Mouse (Mus musculus): ENCODE results near the gene Tnk1. TPM values are rescaled to one million over a fixed set of nuclear protein-coding genes. Genes with fewer than 3 reads are reported as not detected.

Tnk1 gene
- polyA plus RNA-seq, 1 experiment from 2014 or later: 0.23 TPM

GRCm38 (mm10) chr11:69804652-69804940, 53.9 kb downstream of the Tnk1 start:
- no peak overlapping the region for H3K27ac ChIP-seq (ENCODE audit: low read depth, low read length)
- peaks cover 28% of the 10 kb centered on the region for H3K4me1 ChIP-seq (ENCODE audit: control insufficient read depth, insufficient read depth, low read length)
- no peaks in the 10 kb centered on the region for H3K9me3 ChIP-seq (ENCODE audit: control insufficient read depth, low read length)
- peaks cover 53% of the 10 kb centered on the region for H3K27me3 ChIP-seq (ENCODE audit: control insufficient read depth, insufficient read depth, low read length)
- ATAC-seq (ENCODE audit: insufficient read depth, low FRiP score, low TSS enrichment) (no peak), DNase-seq (ENCODE audit: low spot score) (no peak)
- WGBS: 4% methylated on average over 12 of the region's 12 CpGs
- H3K4me3 ChIP-seq (ENCODE audit: low read depth, low read length): no peak overlapping the region; the same call in 1 of the 2 replicates
- H3K36me3 ChIP-seq (ENCODE audit: control insufficient read depth, insufficient read depth, low read length): no peaks in the 10 kb centered on the region
- H3K4me2 ChIP-seq (ENCODE audit: low read depth): peak overlapping the region; percentile 89
- no peak overlapping the region for H3K9ac ChIP-seq (ENCODE audit: low read length)

- Histone ChIP-seq H3K36me3 (ENCODE audit: control insufficient read depth, insufficient read depth, low read length) (no peaks in the 10 kb centered on the region), H3K9me3 (ENCODE audit: control insufficient read depth, low read length) (no peaks in the 10 kb centered on the region), H3K4me1 (ENCODE audit: control insufficient read depth, insufficient read depth, low read length) (peaks cover 30% of the 10 kb centered on the region), H3K27me3 (ENCODE audit: control insufficient read depth, insufficient read depth, low read length) (peaks cover 54% of the 10 kb centered on the region), H3K9ac (ENCODE audit: low read length) (peak overlapping the region; percentile 19), H3K27ac (ENCODE audit: low read depth, low read length) (no peak overlapping the region), H3K4me2 (ENCODE audit: low read depth) (peak overlapping the region; percentile 89), H3K4me3 (ENCODE audit: low read depth, low read length) (peak overlapping the region; percentile 32)
- ATAC-seq (ENCODE audit: insufficient read depth, low FRiP score, low TSS enrichment): no peak
- under 1% methylated on average over 60 of the region's 60 CpGs for WGBS
- DNase-seq (ENCODE audit: low spot score): peak; percentile 85
Observed at GRCm38 (mm10) chr11:69803786-69804651, 54.5 kb downstream of the Tnk1 start.

GRCm38 (mm10) chr11:69803328-69803727, 55.2 kb downstream of the Tnk1 start:
- Histone ChIP-seq H3K9me3 (ENCODE audit: control insufficient read depth, low read length) (no peaks in the 10 kb centered on the region), H3K4me1 (ENCODE audit: control insufficient read depth, insufficient read depth, low read length) (peaks cover 30% of the 10 kb centered on the region), H3K4me2 (ENCODE audit: low read depth) (peak overlapping the region; percentile 89), H3K9ac (ENCODE audit: low read length) (peak overlapping the region; percentile 19), H3K4me3 (ENCODE audit: low read depth, low read length) (peak overlapping the region; percentile 32), H3K27ac (ENCODE audit: low read depth, low read length) (no peak overlapping the region), H3K27me3 (ENCODE audit: control insufficient read depth, insufficient read depth, low read length) (peaks cover 55% of the 10 kb centered on the region), H3K36me3 (ENCODE audit: control insufficient read depth, insufficient read depth, low read length) (no peaks in the 10 kb centered on the region)
- 2% methylated on average over 12 of the region's 12 CpGs for WGBS
- no peak for DNase-seq (ENCODE audit: low spot score)
- ATAC-seq (ENCODE audit: insufficient read depth, low FRiP score, low TSS enrichment): no peak

- DNase-seq (ENCODE audit: low spot score) (peak; percentile 78), ATAC-seq (ENCODE audit: insufficient read depth, low FRiP score, low TSS enrichment) (no peak)
- H3K27ac ChIP-seq (ENCODE audit: low read depth, low read length): no peak overlapping the region
- peaks cover 30% of the 10 kb centered on the region for H3K4me1 ChIP-seq (ENCODE audit: control insufficient read depth, insufficient read depth, low read length)
- under 1% methylated on average over 28 of the region's 33 CpGs for WGBS
- H3K27me3 ChIP-seq (ENCODE audit: control insufficient read depth, insufficient read depth, low read length): peaks cover 55% of the 10 kb centered on the region
- peak overlapping the region; percentile 61 for H3K9ac ChIP-seq (ENCODE audit: low read length)
- peak overlapping the region; percentile 89 for H3K4me2 ChIP-seq (ENCODE audit: low read depth)
- H3K9me3 ChIP-seq (ENCODE audit: control insufficient read depth, low read length): no peaks in the 10 kb centered on the region
- no peaks in the 10 kb centered on the region for H3K36me3 ChIP-seq (ENCODE audit: control insufficient read depth, insufficient read depth, low read length)
- H3K4me3 ChIP-seq (ENCODE audit: low read depth, low read length): peak overlapping the region; percentile 52
Observed at GRCm38 (mm10) chr11:69802648-69803105, 55.9 kb downstream of the Tnk1 start.

- Histone ChIP-seq H3K4me3 (ENCODE audit: low read depth, low read length) (peak within 1 kb of the TSS; percentile 52), H3K4me2 (ENCODE audit: low read depth) (peak within 1 kb of the TSS; percentile 89), H3K4me1 (ENCODE audit: control insufficient read depth, insufficient read depth, low read length) (peaks cover 30% of the 10 kb centered on the region), H3K9me3 (ENCODE audit: control insufficient read depth, low read length) (no peaks in the 10 kb centered on the region), H3K9ac (ENCODE audit: low read length) (peak within 1 kb of the TSS; percentile 73), H3K27ac (ENCODE audit: low read depth, low read length) (peak within 1 kb of the TSS; percentile 83), H3K36me3 (ENCODE audit: control insufficient read depth, insufficient read depth, low read length) (no peaks in the 10 kb centered on the region), H3K27me3 (ENCODE audit: control insufficient read depth, insufficient read depth, low read length) (peaks cover 55% of the 10 kb centered on the region)
- WGBS: 2% methylated on average over 33 of the region's 33 CpGs
- DNase-seq (ENCODE audit: low spot score): no peak
- ATAC-seq (ENCODE audit: insufficient read depth, low FRiP score, low TSS enrichment): no peak
Observed at GRCm38 (mm10) chr11:69801379-69801977, 57.1 kb downstream of the Tnk1 start, which contains the start of gene Fgf11. TSS of gene Fgf11 (minus strand) at chr11:69801857.

Small RNAs within 50 kb of the gene (microRNA-seq; reads per million reads assigned to microRNA genes)
- not detected for gene Mir6924

Other genes starting within 250 kb of the Tnk1 start
- gene Shbg, start 240.8 kb downstream of the Tnk1 start, polyA plus RNA-seq (2014; fragmentation: Nextera tagmentation; extraction: Ambion mirVana): not detected in 2 replicates
- 14.9 and 19.0 TPM in 2 replicates for gene Sat2, start 236.7 kb downstream of the Tnk1 start, polyA plus RNA-seq (2014; fragmentation: Nextera tagmentation; extraction: Ambion mirVana)
- 36.4 and 40.3 TPM in 2 replicates for gene Fxr2, start 225.7 kb downstream of the Tnk1 start, polyA plus RNA-seq (2014; fragmentation: Nextera tagmentation; extraction: Ambion mirVana)
- gene Sox15, start 203.4 kb downstream of the Tnk1 start, polyA plus RNA-seq (2014; fragmentation: Nextera tagmentation; extraction: Ambion mirVana): not detected in 2 replicates
- gene Mpdu1, start 196.1 kb downstream of the Tnk1 start, polyA plus RNA-seq (2014; fragmentation: Nextera tagmentation; extraction: Ambion mirVana): 26.8 and 30.0 TPM in 2 replicates
- gene Cd68, start 192.6 kb downstream of the Tnk1 start, polyA plus RNA-seq (2014; fragmentation: Nextera tagmentation; extraction: Ambion mirVana): 5.5 and 6.7 TPM in 2 replicates
- 781 and 824 TPM in 2 replicates for gene Eif4a1, start 186.3 kb downstream of the Tnk1 start, polyA plus RNA-seq (2014; fragmentation: Nextera tagmentation; extraction: Ambion mirVana)
- gene Senp3, start 176.6 kb downstream of the Tnk1 start, polyA plus RNA-seq (2014; fragmentation: Nextera tagmentation; extraction: Ambion mirVana): 88.6 and 93.8 TPM in 2 replicates
- gene Tnfsf13, start 172.9 kb downstream of the Tnk1 start, polyA plus RNA-seq (2014; fragmentation: Nextera tagmentation; extraction: Ambion mirVana): 0.19 TPM in 1 of 2 replicates, not detected in the other
- gene Tnfsf12, start 162.9 kb downstream of the Tnk1 start, polyA plus RNA-seq (2014; fragmentation: Nextera tagmentation; extraction: Ambion mirVana): 1.5 and 1.7 TPM in 2 replicates
- 1.4 and 1.5 TPM in 2 replicates for gene Tnfsfm13, start 162.6 kb downstream of the Tnk1 start, polyA plus RNA-seq (2014; fragmentation: Nextera tagmentation; extraction: Ambion mirVana)
- 65.0 and 65.3 TPM in 2 replicates for gene Polr2a, start 100.1 kb downstream of the Tnk1 start, polyA plus RNA-seq (2014; fragmentation: Nextera tagmentation; extraction: Ambion mirVana)
- gene Slc35g3, start 96.8 kb downstream of the Tnk1 start, polyA plus RNA-seq (2014; fragmentation: Nextera tagmentation; extraction: Ambion mirVana): not detected in 2 replicates
- 0.99 and 1.3 TPM in 2 replicates for gene Zbtb4, start 92.8 kb downstream of the Tnk1 start, polyA plus RNA-seq (2014; fragmentation: Nextera tagmentation; extraction: Ambion mirVana)
- gene Chrnb1, start 62.8 kb downstream of the Tnk1 start, polyA plus RNA-seq (2014; fragmentation: Nextera tagmentation; extraction: Ambion mirVana): 4.2 and 6.2 TPM in 2 replicates
- 2.0 and 3.0 TPM in 2 replicates for gene Fgf11, start 56.9 kb downstream of the Tnk1 start, polyA plus RNA-seq (2014; fragmentation: Nextera tagmentation; extraction: Ambion mirVana)
- gene Tmem102, start 53.1 kb downstream of the Tnk1 start, polyA plus RNA-seq (2014; fragmentation: Nextera tagmentation; extraction: Ambion mirVana): 0.69 and 0.88 TPM in 2 replicates
- not detected in 2 replicates for gene Gm39566, start 43.4 kb downstream of the Tnk1 start, polyA plus RNA-seq (2014; fragmentation: Nextera tagmentation; extraction: Ambion mirVana)
- gene Spem2, start 40.3 kb downstream of the Tnk1 start, polyA plus RNA-seq (2014; fragmentation: Nextera tagmentation; extraction: Ambion mirVana): not detected in 2 replicates
- 0.23 TPM in 1 of 2 replicates, not detected in the other for gene Spem1, start 36.5 kb downstream of the Tnk1 start, polyA plus RNA-seq (2014; fragmentation: Nextera tagmentation; extraction: Ambion mirVana)
- gene Nlgn2, start 20.9 kb downstream of the Tnk1 start, polyA plus RNA-seq (2014; fragmentation: Nextera tagmentation; extraction: Ambion mirVana): 10.9 and 11.4 TPM in 2 replicates
- gene Tmem256, start 20.2 kb downstream of the Tnk1 start, polyA plus RNA-seq (2014; fragmentation: Nextera tagmentation; extraction: Ambion mirVana): 289 and 296 TPM in 2 replicates
- gene Plscr3, start 12.4 kb downstream of the Tnk1 start, polyA plus RNA-seq (2014; fragmentation: Nextera tagmentation; extraction: Ambion mirVana): 75.4 and 83.7 TPM in 2 replicates
- not detected in 2 replicates for gene Tmem95, start 19.3 kb upstream of the Tnk1 start, polyA plus RNA-seq (2014; fragmentation: Nextera tagmentation; extraction: Ambion mirVana)
- 3.1 and 3.6 TPM in 2 replicates for gene Kctd11, start 22.7 kb upstream of the Tnk1 start, polyA plus RNA-seq (2014; fragmentation: Nextera tagmentation; extraction: Ambion mirVana)
- 0.53 and 1.1 TPM in 2 replicates for gene Acap1, start 36.8 kb upstream of the Tnk1 start, polyA plus RNA-seq (2014; fragmentation: Nextera tagmentation; extraction: Ambion mirVana)
- gene 2810408A11Rik, start 42.3 kb upstream of the Tnk1 start, polyA plus RNA-seq (2014; fragmentation: Nextera tagmentation; extraction: Ambion mirVana): 14.4 and 15.1 TPM in 2 replicates
- 14.2 and 18.0 TPM in 2 replicates for gene Neurl4, start 42.3 kb upstream of the Tnk1 start, polyA plus RNA-seq (2014; fragmentation: Nextera tagmentation; extraction: Ambion mirVana)
- 84.0 and 93.7 TPM in 2 replicates for gene Gps2, start 55.2 kb upstream of the Tnk1 start, polyA plus RNA-seq (2014; fragmentation: Nextera tagmentation; extraction: Ambion mirVana)
- gene Eif5a, start 63.2 kb upstream of the Tnk1 start, polyA plus RNA-seq (2014; fragmentation: Nextera tagmentation; extraction: Ambion mirVana): 1,905 and 1,926 TPM in 2 replicates
- 3.4 and 4.2 TPM in 2 replicates for gene Ybx2, start 77.1 kb upstream of the Tnk1 start, polyA plus RNA-seq (2014; fragmentation: Nextera tagmentation; extraction: Ambion mirVana)
- 11.4 and 11.8 TPM in 2 replicates for gene Slc2a4, start 89.5 kb upstream of the Tnk1 start, polyA plus RNA-seq (2014; fragmentation: Nextera tagmentation; extraction: Ambion mirVana)
- gene Cldn7, start 106.0 kb upstream of the Tnk1 start, polyA plus RNA-seq (2014; fragmentation: Nextera tagmentation; extraction: Ambion mirVana): 5.3 and 5.9 TPM in 2 replicates
- 21.5 and 23.3 TPM in 2 replicates for gene Ctdnep1, start 122.4 kb upstream of the Tnk1 start, polyA plus RNA-seq (2014; fragmentation: Nextera tagmentation; extraction: Ambion mirVana)
- gene Elp5, start 123.8 kb upstream of the Tnk1 start, polyA plus RNA-seq (2014; fragmentation: Nextera tagmentation; extraction: Ambion mirVana): 149 and 168 TPM in 2 replicates
- 530 and 552 TPM in 2 replicates for gene Gabarap, start 132.4 kb upstream of the Tnk1 start, polyA plus RNA-seq (2014; fragmentation: Nextera tagmentation; extraction: Ambion mirVana)
- 54.4 and 57.6 TPM in 2 replicates for gene Phf23, start 137.0 kb upstream of the Tnk1 start, polyA plus RNA-seq (2014; fragmentation: Nextera tagmentation; extraction: Ambion mirVana)
- gene Dvl2, start 141.9 kb upstream of the Tnk1 start, polyA plus RNA-seq (2014; fragmentation: Nextera tagmentation; extraction: Ambion mirVana): 35.8 and 39.0 TPM in 2 replicates
- gene Acadvl, start 156.7 kb upstream of the Tnk1 start, polyA plus RNA-seq (2014; fragmentation: Nextera tagmentation; extraction: Ambion mirVana): 49.3 and 54.1 TPM in 2 replicates
- 14.6 and 15.0 TPM in 2 replicates for gene Dlg4, start 158.2 kb upstream of the Tnk1 start, polyA plus RNA-seq (2014; fragmentation: Nextera tagmentation; extraction: Ambion mirVana)
- gene Asgr1, start 195.4 kb upstream of the Tnk1 start, polyA plus RNA-seq (2014; fragmentation: Nextera tagmentation; extraction: Ambion mirVana): 0.41 TPM in 1 of 2 replicates, not detected in the other
- 0.28 TPM in 1 of 2 replicates, not detected in the other for gene Asgr2, start 233.9 kb upstream of the Tnk1 start, polyA plus RNA-seq (2014; fragmentation: Nextera tagmentation; extraction: Ambion mirVana)

Measured in neural tube, embryonic 11.5 days (tissue).